Mouse (Mus musculus) kidney, postnatal 36 days (tissue): ENCODE measurements at regions not wholly inside any gene's neighbourhood (a gene's known extent, or its start where the extent isn't known, plus 50 kb on each side); places are given as distances from the start of the nearest gene placed in this dataset.

ENCODE experiments used
- DNase-seq, 2 experiments: peaks; one replicate each; pipeline ENCODE4 v3.0.0; 2021 to 2022; ENCODE audit warnings: mixed read lengths in 2 of 2

GRCm38 (mm10) chr1:57470356-57470755 lies 63.5 kb upstream of the Tyw5 start:
- no peak for DNase-seq

DNA sequence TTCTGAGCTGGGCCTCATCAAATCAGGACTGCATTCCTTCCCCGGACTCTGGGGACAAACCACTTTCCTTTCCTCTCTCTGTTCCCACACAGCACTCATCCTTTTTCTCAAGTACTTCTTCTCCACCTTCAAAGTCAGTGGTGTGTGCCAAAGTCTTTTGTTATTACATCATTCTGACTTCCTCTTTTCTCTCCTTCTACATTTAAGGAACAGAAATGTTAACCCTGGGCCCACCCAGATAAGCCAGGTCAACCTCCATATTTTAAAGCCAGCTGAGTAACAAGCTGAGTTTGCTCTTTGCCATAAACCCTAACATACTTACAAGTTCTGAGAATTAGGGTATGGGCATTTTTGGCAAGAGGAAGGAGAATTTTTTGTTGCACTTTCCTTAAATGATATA lies 65.3 kb upstream of the Tyw5 start:
- no peak for DNase-seq

DNA sequence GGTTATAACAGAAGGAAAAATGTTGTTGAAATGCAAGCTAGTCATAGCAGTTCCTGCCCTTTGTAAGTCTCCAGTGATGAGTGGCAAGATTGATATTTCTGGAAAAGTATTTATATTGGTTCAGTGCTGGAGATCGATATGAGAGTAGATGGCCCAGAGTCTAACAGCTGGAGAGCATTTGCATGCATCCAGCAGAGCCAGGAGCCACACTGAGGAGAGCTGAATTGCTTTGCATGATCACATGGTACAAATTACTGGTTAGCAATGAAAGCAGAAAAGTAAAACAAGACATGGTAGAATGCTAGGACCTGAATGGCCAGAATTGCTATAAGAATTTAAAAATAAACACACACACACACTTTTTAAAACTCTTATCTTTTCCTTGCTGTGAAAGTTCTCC lies 70.8 kb upstream of the Tyw5 start:
- DNase-seq: no peak

- DNase-seq: no peak
Measured at GRCm38 (mm10) chr1:57478151-57478550, 71.2 kb upstream of the Tyw5 start.

DNA sequence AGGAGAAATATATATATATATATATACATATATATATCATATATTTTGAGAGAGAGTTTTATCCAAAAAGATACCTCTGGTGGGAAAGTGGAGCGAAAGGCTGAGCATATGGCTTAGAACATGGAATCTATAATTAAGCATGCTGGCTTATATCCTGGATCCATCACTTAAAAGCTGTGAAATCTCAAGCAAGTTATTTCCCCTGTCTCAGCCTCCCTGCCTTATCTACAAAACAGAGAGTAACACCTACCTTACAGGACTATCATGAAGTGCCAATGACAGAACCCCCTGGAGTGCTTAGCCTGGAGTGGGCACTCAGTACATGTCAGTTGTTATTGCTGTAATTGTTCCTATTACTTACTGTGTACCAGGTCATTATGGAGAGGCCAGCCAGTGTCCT lies 71.9 kb upstream of the Tyw5 start:
- DNase-seq: no peak

- no peak for DNase-seq
Measured at GRCm38 (mm10) chr1:57479566-57479965, 72.7 kb upstream of the Tyw5 start.

- DNase-seq: no peak
Measured at GRCm38 (mm10) chr1:57489176-57489575, 82.3 kb upstream of the Tyw5 start.

GRCm38 (mm10) chr1:57489588-57489987 lies 82.7 kb upstream of the Tyw5 start:
- DNase-seq: no peak

DNA sequence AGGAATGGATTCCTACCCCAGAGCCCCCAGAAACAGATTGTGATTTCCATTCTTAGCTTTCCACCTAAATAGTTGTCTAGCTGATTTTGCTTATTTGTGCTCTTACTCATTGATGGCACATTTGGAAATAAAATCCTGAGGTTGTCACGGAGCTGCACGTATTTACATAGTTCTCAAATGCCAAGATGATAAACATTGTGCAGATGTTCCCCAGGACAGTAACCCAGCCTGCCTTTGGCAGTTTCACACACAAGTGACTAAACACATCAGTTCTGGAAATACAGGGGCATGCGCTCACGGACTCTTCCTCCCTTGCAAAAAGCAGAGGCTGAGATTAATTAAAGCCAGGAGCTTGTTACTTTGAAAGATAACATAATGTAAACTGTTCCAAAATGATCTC lies 83.1 kb upstream of the Tyw5 start:
- DNase-seq: no peak

GRCm38 (mm10) chr1:57492696-57493095 lies 85.8 kb upstream of the Tyw5 start:
- no peak for DNase-seq

- DNase-seq: no peak
Measured at GRCm38 (mm10) chr1:57497489-57498037, 90.7 kb upstream of the Tyw5 start.

- DNase-seq: no peak
Measured at GRCm38 (mm10) chr1:57510359-57511120, 103.6 kb upstream of the Tyw5 start.

- no peak for DNase-seq
Measured at GRCm38 (mm10) chr1:57511902-57512301, 105.0 kb upstream of the Tyw5 start.

DNA sequence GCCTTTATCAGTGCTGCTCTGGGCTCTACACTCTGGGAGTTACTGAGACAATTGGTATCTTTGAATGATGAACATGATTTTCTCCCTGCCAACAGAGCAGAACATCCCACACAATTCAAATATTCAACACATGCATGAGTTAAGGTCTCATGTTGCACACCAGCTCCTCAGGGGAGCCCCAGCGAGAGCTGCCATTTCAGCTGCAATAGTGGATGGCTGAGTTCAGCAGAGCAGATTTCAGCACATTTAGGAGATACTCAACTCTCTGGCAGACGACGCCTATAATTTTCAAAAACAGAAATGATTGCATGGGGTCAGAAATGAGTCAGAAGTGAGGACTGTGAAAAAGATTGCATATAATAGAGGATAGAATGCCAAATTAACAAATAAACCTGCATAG lies 105.6 kb upstream of the Tyw5 start:
- DNase-seq: no peak

DNA sequence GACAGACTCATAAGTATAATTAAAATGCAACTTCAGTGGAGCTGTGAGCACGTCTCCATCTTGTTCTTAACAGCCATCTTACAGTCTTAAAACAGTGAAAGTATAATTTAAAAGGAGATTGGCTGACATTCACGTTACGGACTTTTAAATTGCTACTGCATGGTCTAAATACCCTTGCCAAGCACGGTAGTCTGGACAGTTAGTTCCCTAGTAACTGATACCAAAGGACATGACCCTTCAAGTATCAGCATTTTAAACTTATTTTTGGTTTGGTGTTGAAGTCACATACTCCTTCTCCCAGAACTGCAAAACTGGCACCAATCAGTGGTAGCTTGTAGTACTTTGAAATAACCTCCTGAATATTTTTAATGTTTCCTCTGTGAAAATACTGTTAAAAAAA lies 119.1 kb upstream of the Tyw5 start:
- no peak for DNase-seq

GRCm38 (mm10) chr1:57528703-57529102 lies 121.8 kb upstream of the Tyw5 start:
- DNase-seq: peak; percentile 29 to 62

DNA sequence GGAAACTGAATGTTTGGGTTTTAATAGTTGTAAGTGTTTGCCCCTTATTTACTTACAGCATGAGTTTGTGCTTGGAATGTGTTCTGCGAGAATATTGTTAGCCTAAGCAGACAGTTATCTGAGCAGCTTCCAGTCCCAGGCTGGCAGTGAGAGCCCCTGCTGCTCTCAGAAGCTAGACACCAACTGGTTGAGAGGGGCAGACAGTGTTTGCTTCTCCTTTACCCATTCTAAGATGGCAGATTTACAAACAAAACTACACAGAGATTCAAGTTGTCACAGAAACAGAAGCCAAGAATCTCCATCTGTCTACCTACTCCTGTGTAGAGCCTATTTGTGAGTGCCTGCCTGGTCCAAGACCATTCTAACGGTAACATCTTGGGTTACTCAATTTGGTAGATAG lies 122.4 kb upstream of the Tyw5 start:
- DNase-seq: no peak

- no peak for DNase-seq
Measured at GRCm38 (mm10) chr1:57537369-57537768, 130.5 kb upstream of the Tyw5 start.

DNA sequence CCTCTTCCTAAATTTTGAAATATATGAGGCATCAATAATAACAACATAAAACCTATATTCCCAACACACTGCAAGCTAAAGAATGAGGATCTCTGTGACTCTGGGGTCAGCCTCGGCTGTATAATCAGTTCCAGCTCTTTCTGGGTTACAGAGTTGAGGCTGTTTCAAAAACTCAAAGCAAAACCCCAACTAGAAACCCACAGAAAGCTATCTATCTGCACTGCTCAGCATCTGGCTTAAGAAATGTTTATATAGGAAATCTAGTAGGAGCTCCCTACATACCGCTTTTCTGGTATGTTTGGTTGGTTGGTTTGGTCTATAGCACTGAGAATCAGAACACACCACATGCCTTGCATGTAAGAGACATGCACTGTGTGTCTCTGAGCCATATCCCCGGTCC lies 137.8 kb upstream of the Tyw5 start:
- no peak for DNase-seq

DNA sequence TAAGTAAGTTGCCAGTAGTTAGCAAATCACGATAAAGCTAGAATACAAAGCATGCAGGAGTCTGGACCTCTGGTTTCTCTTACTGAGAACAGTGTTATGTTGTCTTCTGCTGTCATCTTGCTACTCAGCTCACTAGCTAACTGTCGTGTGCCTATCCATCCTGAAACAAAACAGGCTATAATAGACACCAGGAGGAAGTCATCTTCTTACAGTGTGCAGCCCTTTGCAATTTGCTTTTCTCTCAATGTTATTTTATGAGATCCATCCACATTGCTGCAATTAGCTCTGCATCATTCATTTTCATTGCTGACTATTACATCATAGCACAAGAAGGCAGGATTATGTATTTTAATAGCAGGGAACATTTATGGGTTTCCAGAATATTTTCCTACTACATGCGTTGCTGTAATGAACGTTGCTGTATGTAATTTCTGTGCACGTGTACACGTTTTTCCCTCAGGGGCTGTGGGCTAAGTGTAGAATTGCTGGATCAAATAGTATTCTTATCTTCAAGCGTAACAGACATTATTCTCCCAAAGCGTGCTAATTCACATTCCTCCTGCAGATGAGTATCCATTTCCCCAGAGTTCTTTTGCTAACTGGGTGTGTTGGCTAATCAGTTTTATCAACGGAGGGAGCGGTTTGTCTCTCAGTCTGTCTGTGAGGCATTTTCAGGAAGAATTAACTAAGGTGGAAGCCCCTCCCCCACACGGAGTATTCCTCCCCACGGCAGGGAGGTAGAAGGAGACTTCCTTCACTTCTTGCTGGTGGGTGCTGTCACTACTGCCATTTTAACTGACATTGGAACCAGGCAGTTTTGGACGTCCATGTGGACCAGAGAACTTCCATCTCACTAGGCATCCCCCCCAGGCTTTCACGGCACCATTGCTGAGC lies 139.1 kb upstream of the Tyw5 start:
- no peak for DNase-seq

DNA sequence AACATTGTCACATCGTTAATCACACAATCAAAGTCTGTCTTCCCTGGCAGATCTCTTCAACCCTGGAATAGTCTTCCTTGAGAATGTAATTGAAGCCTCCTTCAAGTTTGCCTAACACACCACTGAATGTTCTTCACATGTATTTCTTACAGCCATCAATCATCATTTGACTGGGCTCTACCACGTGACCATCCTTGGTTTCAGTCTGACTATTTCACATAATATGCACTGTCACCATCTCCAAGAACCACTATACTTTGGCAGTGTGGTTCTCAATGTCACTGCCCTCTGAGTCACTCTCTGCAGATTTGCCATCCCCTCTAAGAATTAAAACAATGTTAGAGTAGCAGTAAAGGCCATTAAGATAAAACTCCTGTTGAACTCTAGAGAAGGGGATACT lies 154.6 kb upstream of the Tyw5 start:
- no peak for DNase-seq

GRCm38 (mm10) chr1:57564676-57565075 lies 157.8 kb upstream of the Tyw5 start:
- DNase-seq: no peak

- DNase-seq: no peak
Measured at GRCm38 (mm10) chr1:57572097-57572496, 165.2 kb upstream of the Tyw5 start.

DNA sequence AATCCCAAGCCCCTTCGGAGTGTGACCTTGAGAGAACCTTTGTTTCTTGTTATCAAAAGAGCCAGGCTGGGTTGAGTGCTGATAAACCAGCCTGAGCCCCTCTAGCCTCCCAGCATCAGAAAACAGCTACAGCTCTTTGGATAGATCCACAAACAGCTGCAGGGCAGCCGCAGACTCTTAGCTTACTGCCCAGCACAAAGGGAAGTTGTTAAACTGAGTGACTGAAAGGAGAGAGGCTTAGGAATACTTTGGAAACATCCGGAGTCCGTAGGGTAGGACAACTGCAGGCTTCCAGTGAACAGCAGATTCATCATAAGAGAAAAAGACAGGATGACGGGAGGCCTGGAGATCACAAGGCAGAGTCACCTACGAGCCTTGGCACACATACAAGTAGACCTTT lies 166.9 kb upstream of the Tyw5 start:
- DNase-seq: no peak
